Mouse (Mus musculus) CD8-positive naive resting alpha-beta T cell, adult 2 months (primary cell): ENCODE results near the gene Cadm2.

Source experiments
- DNase-seq, 2 experiments: peaks; one replicate each; pipeline ENCODE4 v3.0.0; 2022; ENCODE audit warnings: low read depth in 2 of 2, low spot score in 2 of 2

The Cadm2 gene

GRCm38 (mm10) chr16:66768684-66769389 lies 851.9 kb downstream of the Cadm2 start:
- DNase-seq: no peak

DNA sequence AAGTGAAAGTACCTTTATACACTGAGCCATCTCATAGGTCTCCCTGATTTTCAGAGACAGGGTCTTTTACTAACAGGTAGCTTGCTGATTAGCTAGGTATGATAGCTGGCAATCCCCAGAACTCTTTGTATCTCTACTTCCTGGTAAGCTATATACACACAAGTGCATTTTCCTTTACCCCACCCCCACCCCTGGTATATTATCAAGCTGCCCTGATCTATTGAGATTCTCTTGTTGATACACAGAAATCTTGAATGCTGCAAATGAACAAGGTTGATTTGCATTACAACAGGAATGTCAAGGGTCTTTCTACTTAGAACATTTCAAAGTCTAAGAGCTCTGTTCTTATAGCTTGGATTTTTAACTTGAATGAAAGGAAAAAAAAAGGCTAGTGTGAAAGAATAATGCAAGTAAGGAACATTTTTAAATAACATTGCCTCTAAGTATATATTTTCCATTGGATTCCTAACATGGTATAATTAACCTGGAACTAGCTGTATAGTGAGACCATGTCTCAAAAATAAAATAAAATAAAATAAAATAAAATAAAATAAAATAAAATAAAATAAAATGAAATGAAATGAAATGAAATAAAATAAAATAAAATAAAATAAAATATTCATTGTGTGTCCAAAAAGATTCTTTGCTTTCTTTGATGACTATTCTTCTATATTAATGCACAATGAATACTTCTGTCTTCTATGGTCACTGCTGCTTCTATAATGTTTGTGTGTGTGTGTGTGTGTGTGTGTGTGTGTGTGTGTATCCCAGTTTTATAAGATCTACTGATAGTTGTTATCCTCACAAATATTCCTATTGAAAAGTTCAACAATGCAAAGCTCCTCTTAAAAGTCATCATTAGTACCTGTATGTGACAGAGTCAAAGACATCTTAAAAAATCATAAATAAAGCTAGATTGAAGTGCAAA lies 858.9 kb downstream of the Cadm2 start:
- DNase-seq: no peak

DNA sequence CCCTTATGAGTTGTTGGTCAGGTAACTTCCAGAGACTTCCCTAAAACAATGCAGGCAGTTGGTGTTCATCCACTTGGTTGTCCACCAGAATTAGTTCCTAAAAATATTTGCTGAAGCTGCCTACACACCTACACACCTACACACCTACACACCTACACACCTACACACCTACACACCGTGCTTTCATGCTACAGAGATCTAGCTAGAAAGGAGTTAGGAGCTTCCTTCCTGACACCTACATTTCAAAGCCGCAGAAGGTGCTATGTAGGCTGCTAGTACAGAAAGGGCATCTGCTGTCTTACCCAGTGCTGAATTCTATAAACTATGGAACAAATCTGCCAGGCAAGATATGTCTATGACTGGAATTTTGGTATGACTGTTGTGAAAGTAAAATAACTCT lies 872.2 kb downstream of the Cadm2 start:
- no peak for DNase-seq

DNA sequence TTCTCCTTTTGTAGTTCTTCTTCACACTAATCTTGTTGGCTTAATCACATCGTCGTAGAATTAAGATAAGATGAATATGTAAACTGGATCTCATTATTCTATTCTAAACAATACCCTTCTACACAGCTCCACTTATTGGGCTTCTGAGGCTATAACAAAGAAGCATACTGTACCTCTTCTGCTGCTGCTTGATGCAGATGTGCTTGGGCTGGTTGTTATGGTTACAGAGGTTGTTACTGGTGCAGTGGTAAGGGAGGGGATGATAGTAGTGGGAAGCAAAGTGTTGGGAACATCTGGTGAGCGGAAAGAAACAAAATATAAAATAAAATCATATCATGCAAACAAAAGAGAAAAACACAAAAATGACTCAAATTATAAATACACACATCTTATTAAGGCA lies 889.5 kb downstream of the Cadm2 start:
- DNase-seq: no peak

- no peak for DNase-seq
Observed at GRCm38 (mm10) chr16:66706476-66706875, 914.2 kb downstream of the Cadm2 start.

DNA sequence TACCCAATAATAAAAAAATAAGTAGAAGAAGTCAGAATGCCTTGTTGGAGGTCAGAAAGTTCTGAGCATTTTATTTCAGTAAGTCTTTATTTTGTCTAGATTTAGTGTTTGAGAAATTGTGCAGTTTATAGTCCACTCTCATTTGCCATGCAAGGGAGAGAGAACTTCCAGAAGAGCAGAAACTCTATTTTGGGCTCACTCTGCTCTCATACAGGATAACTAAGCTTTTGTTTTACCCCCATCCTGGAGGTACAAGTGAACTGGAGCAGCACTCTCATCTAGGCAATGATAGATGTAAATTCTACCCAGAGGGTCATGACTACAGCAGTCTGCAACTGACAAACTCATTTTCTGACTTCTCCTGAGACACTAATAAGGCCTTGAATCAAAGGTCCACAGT lies 925.9 kb downstream of the Cadm2 start:
- DNase-seq: no peak

DNA sequence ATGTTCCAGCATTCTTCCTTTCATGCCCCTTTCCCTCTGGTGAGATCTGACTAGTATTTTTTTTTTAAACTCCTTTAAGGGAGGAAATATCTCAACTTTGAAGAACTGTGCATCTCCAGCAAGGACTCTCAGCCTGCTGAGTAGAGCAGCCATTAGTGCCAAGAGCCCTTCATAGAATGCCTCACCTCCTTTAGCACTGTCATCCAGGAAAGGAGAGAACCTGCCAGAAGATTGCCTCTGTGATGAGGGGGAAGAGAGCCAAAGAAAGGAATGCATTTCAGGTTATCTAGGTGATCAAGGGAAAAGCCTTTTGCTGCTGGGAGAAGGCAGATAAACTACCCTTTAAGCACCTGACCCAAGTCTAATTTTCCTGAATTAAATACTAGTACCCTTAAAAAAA lies 943.5 kb downstream of the Cadm2 start:
- no peak for DNase-seq

DNA sequence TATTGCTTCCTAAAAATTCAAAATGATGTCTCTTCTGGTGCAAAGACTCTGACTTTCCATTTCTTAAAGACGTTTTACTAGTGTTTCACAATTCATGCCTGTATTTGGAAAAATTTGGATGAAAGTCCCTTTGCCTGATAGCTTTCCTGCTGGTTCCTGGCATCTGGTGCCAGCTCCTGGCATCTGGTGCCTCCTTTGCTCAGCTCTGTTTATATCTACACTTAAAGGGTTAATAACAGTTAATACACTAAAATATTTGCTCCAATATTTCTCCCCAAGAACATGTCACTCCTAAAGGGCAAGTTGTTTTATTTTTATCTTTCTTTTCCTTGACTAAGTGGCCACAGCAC lies 969.7 kb downstream of the Cadm2 start:
- DNase-seq: no peak

DNA sequence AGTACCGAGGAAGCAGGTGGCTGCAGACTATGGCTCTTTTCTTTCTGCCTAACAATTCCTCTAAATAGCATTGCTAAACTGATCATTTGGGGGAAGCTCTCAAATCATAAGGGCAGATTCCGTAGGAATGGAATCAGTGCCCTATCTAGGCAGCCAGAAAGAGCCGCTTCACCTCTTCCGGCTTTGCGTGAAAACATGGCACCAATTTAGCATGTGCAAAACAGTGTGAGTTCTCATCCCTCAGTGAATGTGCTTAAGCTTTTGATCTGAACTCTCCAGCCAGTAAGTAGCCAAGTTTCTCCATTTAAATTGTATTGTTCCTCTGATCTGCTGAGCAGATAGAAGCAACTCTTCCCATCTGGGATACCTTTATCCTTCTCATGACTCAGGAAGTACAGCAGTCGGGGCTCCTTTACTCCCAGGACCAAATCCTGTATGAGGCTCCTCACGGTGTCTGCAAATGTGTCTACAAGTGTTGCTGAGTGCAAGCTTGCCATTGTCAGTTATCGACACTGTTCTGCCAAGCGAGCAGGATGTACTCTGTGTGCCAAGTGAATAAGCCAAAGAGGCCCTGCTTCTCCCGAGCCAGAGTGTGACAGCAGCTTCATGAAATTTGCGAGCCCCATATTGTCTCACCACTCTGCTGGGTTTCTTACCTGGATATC lies 970.2 kb downstream of the Cadm2 start:
- DNase-seq: no peak

- DNase-seq: no peak
Observed at GRCm38 (mm10) chr16:66647798-66648197, 972.9 kb downstream of the Cadm2 start.

- no peak for DNase-seq
Observed at GRCm38 (mm10) chr16:66643606-66644005, 977.1 kb downstream of the Cadm2 start.

- no peak for DNase-seq
Observed at GRCm38 (mm10) chr16:66627527-66627926, 993.2 kb downstream of the Cadm2 start.

DNA sequence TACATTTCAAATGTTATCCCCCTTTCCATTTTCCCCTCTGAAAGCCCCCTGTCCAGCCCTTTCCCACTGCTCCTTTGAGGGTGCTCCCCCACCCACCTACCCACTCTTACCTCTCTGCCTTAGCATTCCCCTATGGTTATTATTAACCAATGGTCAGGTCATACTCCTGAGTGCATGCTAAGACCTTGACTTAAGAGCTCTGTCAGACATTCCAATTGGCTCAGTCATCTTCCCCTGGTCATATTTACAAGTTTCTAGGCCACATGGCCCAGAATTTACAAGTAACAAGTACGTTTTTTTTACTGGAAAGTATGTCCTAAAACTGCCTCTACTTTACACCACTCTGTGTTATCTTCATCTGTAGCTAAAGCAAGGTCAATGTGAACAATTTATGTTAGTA lies 998.3 kb downstream of the Cadm2 start:
- DNase-seq: no peak

GRCm38 (mm10) chr16:66612624-66613023 lies 1008.1 kb downstream of the Cadm2 start:
- DNase-seq: no peak
